Mouse (Mus musculus) thymus, adult 2 months (tissue): Measurements from ENCODE around the gene Myh9.

Experiments used
- CTCF ChIP-seq: fragments of 200-500 bp; IDR thresholded peaks from 2 replicates; pipeline ENCODE4 v1.5.1; 2012; ENCODE audit warnings: mild to moderate bottlenecking, control low read depth, low read length, moderate library complexity, borderline replicate concordance; ENCODE audit not compliant: control insufficient read depth, poor library complexity, insufficient read depth; ENCODE audit errors: extremely low read depth
- POLR2A ChIP-seq: fragments of 200-500 bp; IDR thresholded peaks from 2 replicates; pipeline ENCODE4 v1.6.1; 2012; ENCODE audit warnings: mild to moderate bottlenecking, low read length, control low read depth, moderate library complexity; ENCODE audit not compliant: control insufficient read depth, poor library complexity, insufficient read depth; ENCODE audit errors: extremely low read depth

DNA sequence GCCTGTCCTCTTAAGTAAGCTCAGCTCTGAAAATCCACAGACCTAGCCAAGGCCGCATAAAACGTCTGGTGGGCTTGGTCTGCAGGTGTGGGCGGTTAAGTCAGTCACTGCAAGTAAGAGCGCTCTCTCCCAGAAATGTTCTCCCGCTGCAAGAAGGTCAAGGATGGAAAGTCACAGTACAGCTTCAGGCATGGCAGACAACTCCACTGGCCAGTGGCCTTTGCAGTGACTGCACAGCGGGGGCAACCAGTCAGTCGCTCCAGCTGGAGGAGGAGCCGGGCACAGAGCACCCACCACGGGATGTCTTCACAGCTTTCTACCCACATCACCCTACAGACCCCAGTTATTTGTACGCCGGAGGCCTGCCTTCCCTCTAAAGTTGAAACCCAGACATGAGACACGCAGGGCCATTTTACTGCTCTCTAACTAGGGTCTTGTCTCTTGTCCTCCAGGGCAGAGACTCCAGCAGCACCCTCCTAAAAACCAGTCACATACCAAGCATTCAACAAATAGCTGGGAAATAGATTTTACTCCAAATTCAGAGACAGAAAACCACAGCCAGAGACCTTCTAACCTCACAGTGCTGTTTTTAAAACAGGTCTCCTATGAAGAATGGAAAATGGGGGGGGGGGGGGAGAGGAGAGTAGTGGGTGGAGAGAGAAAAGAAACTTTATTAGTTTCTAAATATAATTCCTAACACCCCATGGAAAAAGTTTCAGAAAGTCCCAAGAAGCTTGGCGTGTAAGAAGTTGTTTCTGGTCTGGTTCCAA is 47.7 kb downstream of the Myh9 start:
- no peak for TF ChIP-seq POLR2A
- TF ChIP-seq CTCF, result no peak
